Mouse (Mus musculus) ES-E14 (cell line): ENCODE results near the gene Zzef1. TPM values are rescaled to one million over a fixed set of nuclear protein-coding genes. Genes with fewer than 3 reads are reported as not detected.

Experiments used
- DNase-seq: peaks from one replicate; pipeline ENCODE4 v3.0.0-alpha.2; 2013; ENCODE audit warnings: low read depth, low spot score
- H3K27ac ChIP-seq: 2 replicates; pipeline ENCODE4 v1.5.1; 2012; ENCODE audit warnings: low read depth, mild to moderate bottlenecking, low read length, moderate library complexity, mixed read lengths; ENCODE audit not compliant: poor library complexity, insufficient read depth, severe bottlenecking
- H3K36me3 ChIP-seq: 2 replicates; pipeline ENCODE4 v1.6.1; 2012; ENCODE audit warnings: mild to moderate bottlenecking, low read length, moderate library complexity, mixed read lengths; ENCODE audit not compliant: control insufficient read depth, poor library complexity, insufficient read depth, severe bottlenecking
- H3K4me1 ChIP-seq, 2 experiments: fragments of 150-350 bp in 1 of 2; sonication (generic) in 1 of 2; 2 replicates each; pipeline ENCODE4 v1.6.1; 2012; ENCODE audit warnings: low read length in 2 of 2, mild to moderate bottlenecking in 1 of 2, mixed read lengths in 1 of 2; ENCODE audit not compliant: control insufficient read depth in 2 of 2, insufficient read depth in 2 of 2, poor library complexity in 1 of 2
- H3K4me3 ChIP-seq, 2 experiments: fragments of 150-350 bp in 1 of 2; sonication (generic) in 1 of 2; 2 replicates each; pipeline ENCODE4 v1.5.1; 2012; ENCODE audit warnings: low read length in 2 of 2, low read depth in 1 of 2, mild to moderate bottlenecking in 1 of 2, mixed read lengths in 1 of 2; ENCODE audit not compliant: insufficient read depth in 1 of 2, poor library complexity in 1 of 2, severe bottlenecking in 1 of 2
- H3K9ac ChIP-seq: 2 replicates; pipeline ENCODE4 v1.6.1; 2012; ENCODE audit warnings: low read depth, mild to moderate bottlenecking, low read length, mixed read lengths; ENCODE audit not compliant: poor library complexity, insufficient read depth, severe bottlenecking
- H3K9me3 ChIP-seq: fragments of 150-350 bp; sonication (generic); 2 replicates; pipeline ENCODE4 v1.6.1; 2012; ENCODE audit warnings: low read depth, mild to moderate bottlenecking, low read length; ENCODE audit not compliant: control insufficient read depth, insufficient read depth
- CHD2 ChIP-seq: IDR thresholded peaks from 2 replicates; pipeline ENCODE4 v1.6.1; 2014; ENCODE audit warnings: mild to moderate bottlenecking, low read depth, low read length, inconsistent platforms
- HCFC1 ChIP-seq: IDR thresholded peaks from 2 replicates; pipeline ENCODE4 v1.6.1; 2012; ENCODE audit warnings: low read length, inconsistent platforms, borderline replicate concordance; ENCODE audit not compliant: insufficient read depth
- MAFK ChIP-seq: IDR thresholded peaks from 2 replicates; pipeline ENCODE4 v1.6.1; 2014; ENCODE audit warnings: mild to moderate bottlenecking, low read depth, low read length, inconsistent platforms; ENCODE audit not compliant: insufficient read depth
- ZC3H11A ChIP-seq: IDR thresholded peaks from 2 replicates; pipeline ENCODE4 v1.6.1; 2012; ENCODE audit warnings: low read depth, mild to moderate bottlenecking, inconsistent platforms, low read length, borderline replicate concordance
- ZNF384 ChIP-seq: IDR thresholded peaks from 2 replicates; pipeline ENCODE4 v1.6.1; 2012; ENCODE audit warnings: low read depth, low read length, inconsistent platforms
- in situ Hi-C, 2 experiments: fragments of 600-800 bp; cut with MboI; formaldehyde crosslinking; loops; one replicate each; pipeline ENCODE4 v1.15.1; 2025; ENCODE audit warnings: low sequenced_read_pairs in 2 of 2, inconsistent platforms in 1 of 2; ENCODE audit not compliant: unreplicated experiment in 2 of 2
- total RNA-seq: library from RNA; depleted of rRNA; stranded (reverse); fragments of 300-350 nt; gene quantifications from 2 replicates; pipeline ENCODE4 v1.2.3, GENCODE M21; 2012

The Zzef1 gene
- total RNA-seq, 1 experiment = 22.3 TPM

DNA sequence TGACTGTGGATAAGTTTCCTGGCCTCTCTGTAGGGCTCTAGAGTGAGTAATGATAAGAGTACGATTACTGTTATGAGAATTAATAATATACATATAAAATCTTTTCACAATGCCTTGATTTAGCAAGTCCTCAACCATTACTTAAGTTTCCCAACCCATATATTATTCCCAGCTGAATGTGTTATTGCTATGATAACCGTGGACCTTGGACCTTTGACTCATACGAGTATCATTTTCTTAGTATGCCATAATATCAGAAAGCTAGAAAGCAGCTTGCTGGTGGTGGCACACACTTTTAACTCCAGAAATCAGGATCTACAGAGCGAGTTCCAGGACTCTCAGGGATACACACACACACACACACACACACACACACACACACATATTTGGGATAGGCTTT is 12.0 kb downstream of the Zzef1 start:
- H3K36me3 ChIP-seq = no peaks in the 10 kb centered on the region
- TF ChIP-seq HCFC1 = no peak
- no peak for TF ChIP-seq CHD2
- TF ChIP-seq ZC3H11A = no peak
- TF ChIP-seq MAFK = no peak
- TF ChIP-seq ZNF384 = no peak
- DNase-seq = no peak
- no peak overlapping the region for H3K4me3 ChIP-seq
- in situ Hi-C loops = no loop called here
- no peaks in the 10 kb centered on the region for H3K4me1 ChIP-seq
- no peak overlapping the region for H3K9ac ChIP-seq
- no peaks in the 10 kb centered on the region for H3K9me3 ChIP-seq
- H3K27ac ChIP-seq = no peak overlapping the region

DNA sequence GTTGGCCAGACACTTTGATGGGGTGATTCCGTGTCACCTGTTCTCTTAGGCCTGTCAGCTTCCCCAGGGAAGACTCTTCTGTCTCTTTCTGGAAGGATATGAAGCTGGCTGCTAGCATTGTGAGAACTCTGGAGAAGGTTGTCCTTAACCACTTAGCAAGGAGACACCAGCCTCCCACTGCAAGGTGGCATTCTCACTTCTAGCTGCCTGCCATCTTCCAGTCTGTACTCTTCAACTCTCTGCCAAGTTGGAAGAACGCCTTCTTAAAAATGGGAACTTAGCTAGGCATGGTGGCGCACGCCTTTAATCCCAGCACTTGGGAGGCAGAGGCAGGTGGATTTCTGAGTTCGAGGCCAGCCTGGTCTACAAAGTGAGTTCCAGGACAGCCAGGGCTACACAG is 17.7 kb downstream of the Zzef1 start:
- no peak overlapping the region for H3K4me3 ChIP-seq
- TF ChIP-seq MAFK = no peak
- H3K9ac ChIP-seq = no peak overlapping the region
- H3K27ac ChIP-seq = no peak overlapping the region
- no peaks in the 10 kb centered on the region for H3K4me1 ChIP-seq
- in situ Hi-C loops = no loop called here
- no peaks in the 10 kb centered on the region for H3K36me3 ChIP-seq
- no peak for DNase-seq
- H3K9me3 ChIP-seq = no peaks in the 10 kb centered on the region

DNA sequence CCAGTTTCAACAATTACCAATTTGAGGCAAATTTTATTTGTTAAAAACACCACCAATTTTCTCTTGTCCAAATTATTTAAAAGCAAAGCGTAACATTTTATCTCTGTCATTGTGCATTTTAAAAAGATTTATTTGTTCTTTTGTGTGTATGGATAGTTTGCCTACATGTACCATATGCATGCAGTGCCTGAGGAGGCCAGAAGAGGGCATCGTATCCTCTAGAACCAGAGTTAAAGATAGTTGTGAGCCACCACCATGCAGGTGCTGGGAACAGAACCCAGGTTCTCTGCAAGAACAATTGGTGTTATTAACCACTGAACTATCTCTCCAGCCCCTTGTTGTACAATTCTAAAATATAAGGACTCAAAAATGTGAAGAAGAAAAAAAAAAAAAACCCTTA is 18.2 kb downstream of the Zzef1 start:
- TF ChIP-seq MAFK = no peak
- TF ChIP-seq ZC3H11A = no peak
- no peak for TF ChIP-seq ZNF384
- no peak for TF ChIP-seq HCFC1
- TF ChIP-seq CHD2 = no peak
- Histone ChIP-seq H3K27ac (no peak overlapping the region), H3K4me1 (no peaks in the 10 kb centered on the region), H3K9ac (no peak overlapping the region), H3K9me3 (no peaks in the 10 kb centered on the region), H3K36me3 (no peaks in the 10 kb centered on the region), H3K4me3 (no peak overlapping the region)
- in situ Hi-C loops = no loop called here
- peak; percentile 41 for DNase-seq

DNA sequence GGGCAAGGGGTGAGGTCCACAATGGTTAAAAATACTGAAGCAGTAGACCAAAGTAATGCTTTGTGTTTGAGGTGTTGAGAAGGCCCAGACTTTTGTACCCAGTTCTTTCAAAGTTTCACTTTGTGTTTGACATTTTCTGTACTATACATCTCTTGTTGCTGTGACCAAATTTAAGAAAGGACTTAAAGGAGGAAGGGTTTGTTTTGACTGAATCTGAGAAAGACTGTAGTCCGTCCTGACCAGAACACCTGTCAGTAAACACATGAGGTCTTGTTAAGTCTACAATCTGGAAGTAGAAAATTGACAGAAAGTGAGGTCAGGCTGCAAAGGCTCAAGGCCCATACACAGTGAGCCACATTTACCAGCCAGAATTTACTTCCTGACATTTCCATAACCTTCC is 20.8 kb downstream of the Zzef1 start:
- Histone ChIP-seq H3K4me3 (no peak overlapping the region), H3K27ac (no peak overlapping the region), H3K9ac (no peak overlapping the region), H3K36me3 (no peaks in the 10 kb centered on the region), H3K4me1 (no peaks in the 10 kb centered on the region), H3K9me3 (no peaks in the 10 kb centered on the region)
- in situ Hi-C loops = no loop called here
- DNase-seq = no peak
- TF ChIP-seq HCFC1 (no peak), MAFK (no peak), CHD2 (no peak), ZC3H11A (no peak)

DNA sequence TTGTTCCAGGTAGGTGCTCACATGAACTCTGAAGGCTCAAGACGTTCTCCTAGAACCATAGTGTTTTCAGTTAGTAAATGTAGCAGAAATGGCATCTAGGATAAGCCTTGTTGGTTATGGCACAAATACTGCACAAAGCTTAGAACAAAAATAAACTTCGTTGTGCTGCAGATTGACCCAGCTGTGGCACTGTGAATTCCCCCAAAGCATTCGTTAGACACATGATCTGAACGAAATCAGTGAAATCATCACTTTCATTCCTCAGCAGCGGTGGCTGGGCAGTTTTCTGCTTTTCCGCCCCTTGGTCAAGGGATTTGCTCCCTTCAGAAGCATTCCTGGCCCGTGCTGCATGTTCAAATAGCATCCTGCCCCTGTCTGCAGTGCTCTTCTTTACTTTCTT is 22.0 kb downstream of the Zzef1 start:
- TF ChIP-seq MAFK = no peak
- TF ChIP-seq ZNF384 = no peak
- no peak for TF ChIP-seq ZC3H11A
- TF ChIP-seq CHD2 = no peak
- TF ChIP-seq HCFC1 = no peak
- no peak overlapping the region for H3K9ac ChIP-seq
- in situ Hi-C loops = no loop called here
- DNase-seq = no peak
- no peak overlapping the region for H3K27ac ChIP-seq
- H3K36me3 ChIP-seq = no peaks in the 10 kb centered on the region
- H3K9me3 ChIP-seq = no peaks in the 10 kb centered on the region
- no peaks in the 10 kb centered on the region for H3K4me1 ChIP-seq
- no peak overlapping the region for H3K4me3 ChIP-seq
